19 mouse cellular contexts compared by ENCODE assay signal in genomic region chr6:85010397-85010796, GRCm38 (mm10). TPM values are rescaled to one million over a fixed set of nuclear protein-coding genes. Genes with fewer than 3 reads are reported as not detected.
DNase-seq lines count a peak whose midpoint lies in the region; ATAC-seq lines count a peak whose summit lies in the region.
"Had no signal": no experiment of that assay in that cellular context is flagged by ENCODE, and none has a peak within 500 bp of the region (broad histone marks: within the 10 kb centered on the region; RNA-seq: fewer than 3 reads in every experiment).

No protein-coding gene starts in this region.

- H3K9me3 ChIP-seq in limb, embryonic 10.5 days (replicated peaks): no peaks in the 10 kb centered on the region
- H3K9me3 ChIP-seq in forebrain, embryonic 13.5 days (replicated peaks): no peaks in the 10 kb centered on the region
- no peaks in the 10 kb centered on the region for H3K9me3 ChIP-seq in midbrain, embryonic 14.5 days (ENCODE audit: control insufficient read depth, low read length)
- H3K9me3 ChIP-seq: forebrain, embryonic 12.5 days; heart, embryonic 12.5 days; hindbrain, embryonic 15.5 days; megakaryocyte, embryonic 14.5 days had no signal

- 80% methylated on average over 2 of the region's 2 CpGs for WGBS in limb, embryonic 10.5 days
- 96% methylated on average over 2 of the region's 2 CpGs for WGBS in forebrain, embryonic 13.5 days
- WGBS in midbrain, embryonic 14.5 days: 96% methylated on average over 2 of the region's 2 CpGs

- no peak overlapping the region for H3K4me2 ChIP-seq in forebrain, embryonic 13.5 days
- no peak overlapping the region for H3K4me2 ChIP-seq in midbrain, embryonic 14.5 days (ENCODE audit: low read length)
- H3K4me2 ChIP-seq: forebrain, embryonic 12.5 days; heart, embryonic 12.5 days; hindbrain, embryonic 15.5 days had no signal

- no peak overlapping the region for H3K27ac ChIP-seq in limb, embryonic 10.5 days
- H3K27ac ChIP-seq in forebrain, embryonic 13.5 days: no peak overlapping the region
- H3K27ac ChIP-seq in midbrain, embryonic 14.5 days (replicated peaks; ENCODE audit: low read depth, low read length): no peak overlapping the region
- H3K27ac ChIP-seq: forebrain, embryonic 12.5 days; hindbrain, embryonic 15.5 days; stomach, postnatal 0 days had no signal

- no peak overlapping the region for H3K9ac ChIP-seq in forebrain, embryonic 13.5 days
- H3K9ac ChIP-seq in midbrain, embryonic 14.5 days (replicated peaks; ENCODE audit: low read length): no peak overlapping the region
- H3K9ac ChIP-seq: forebrain, embryonic 12.5 days; heart, embryonic 12.5 days; hindbrain, embryonic 15.5 days; liver, postnatal 0 days had no signal

- H3K4me1 ChIP-seq in limb, embryonic 10.5 days: peaks cover 9% of the 10 kb centered on the region
- H3K4me1 ChIP-seq in forebrain, embryonic 13.5 days: no peaks in the 10 kb centered on the region
- no peaks in the 10 kb centered on the region for H3K4me1 ChIP-seq in midbrain, embryonic 14.5 days (ENCODE audit: control insufficient read depth, insufficient read depth, low read length)
- H3K4me1 ChIP-seq: forebrain, embryonic 12.5 days; hindbrain, embryonic 15.5 days; megakaryocyte, embryonic 14.5 days had no signal

- no peak overlapping the region for H3K4me3 ChIP-seq in limb, embryonic 10.5 days
- H3K4me3 ChIP-seq in forebrain, embryonic 13.5 days: no peak overlapping the region
- H3K4me3 ChIP-seq in midbrain, embryonic 14.5 days (replicated peaks; ENCODE audit: low read depth, low read length): no peak overlapping the region
- H3K4me3 ChIP-seq: forebrain, embryonic 12.5 days; heart, embryonic 12.5 days; hindbrain, embryonic 15.5 days; megakaryocyte, embryonic 14.5 days had no signal

- ATAC-seq in forebrain, embryonic 13.5 days: no peak
- no peak for ATAC-seq in midbrain, embryonic 14.5 days (ENCODE audit: low FRiP score, low TSS enrichment)
- ATAC-seq: intestine, postnatal 0 days; liver, postnatal 0 days had no signal

- no peaks in the 10 kb centered on the region for H3K36me3 ChIP-seq in limb, embryonic 10.5 days
- no peaks in the 10 kb centered on the region for H3K36me3 ChIP-seq in forebrain, embryonic 13.5 days (ENCODE audit: poor library complexity, severe bottlenecking)
- no peaks in the 10 kb centered on the region for H3K36me3 ChIP-seq in midbrain, embryonic 14.5 days (ENCODE audit: control insufficient read depth, insufficient read depth, low read length)
- H3K36me3 ChIP-seq: forebrain, embryonic 12.5 days; heart, embryonic 12.5 days; hindbrain, embryonic 15.5 days had no signal

- DNase-seq in adrenal gland, adult (ENCODE audit: inconsistent age in 2 of 2, low spot score in 1 of 2): peak; percentile 69 to 85
- no peak for DNase-seq in adrenal gland, postnatal 4 days (ENCODE audit: low spot score in 2 of 2)
- DNase-seq in ZHBTc4 (ENCODE audit: low read depth, low spot score): peak; percentile 88
- DNase-seq in forelimb bud, embryonic 11.5 days (ENCODE audit: low read depth, low spot score): peak; percentile 16
- DNase-seq in limb, embryonic 10.5 days (ENCODE audit: low spot score): peak; percentile 58
- no peak for DNase-seq in cerebellum, adult 9-11 months
- no peak for DNase-seq in midbrain, embryonic 14.5 days
- DNase-seq: cerebellum, adult 8-10 months; embryo, embryonic 11 days; liver; liver, postnatal 0 days; lung, postnatal 14 days had no signal

- H3K27me3 ChIP-seq in limb, embryonic 10.5 days (ENCODE audit: low read depth, poor library complexity, severe bottlenecking): no peaks in the 10 kb centered on the region
- no peaks in the 10 kb centered on the region for H3K27me3 ChIP-seq in forebrain, embryonic 13.5 days
- no peaks in the 10 kb centered on the region for H3K27me3 ChIP-seq in midbrain, embryonic 14.5 days (ENCODE audit: control insufficient read depth, insufficient read depth, low read length)
- H3K27me3 ChIP-seq: forebrain, embryonic 12.5 days; heart, embryonic 12.5 days; hindbrain, embryonic 15.5 days; megakaryocyte, embryonic 14.5 days had no signal

RNA-seq across cellular contexts. Expression of gene Exoc6b, which starts 58.9 kb away (rescaled TPM):
- total RNA-seq in adrenal gland, postnatal 4 days (2021): 10 to 100 TPM; 42.7 to 55.3 TPM
- 18.4 and 24.6 TPM in 2 replicates for polyA plus RNA-seq in limb, embryonic 10.5 days (2016; fragmentation: Nextera tagmentation; extraction: Ambion mirVana)
- polyA plus RNA-seq in forebrain, embryonic 13.5 days (2015; fragmentation: Nextera tagmentation; extraction: Ambion mirVana): 37.4 and 42.8 TPM in 2 replicates
- 54.5 and 64.9 TPM in 2 replicates for polyA plus RNA-seq in midbrain, embryonic 14.5 days (2014; fragmentation: Nextera tagmentation; extraction: Ambion mirVana)

Comparison
In these comparisons a context has a peak if more than half of its experiments do, and no peak if none do; other contexts are left out.
1. DNase-seq: peak in adrenal gland, adult (2 of 2), ZHBTc4 (single experiment), forelimb bud, embryonic 11.5 days (single experiment) and limb, embryonic 10.5 days (single experiment); none in adrenal gland, postnatal 4 days (0 of 2), cerebellum, adult 9-11 months (single experiment) and midbrain, embryonic 14.5 days (single experiment).